Mouse (Mus musculus): Measurements from ENCODE around the gene Fkbpl.

The Fkbpl gene

DNA sequence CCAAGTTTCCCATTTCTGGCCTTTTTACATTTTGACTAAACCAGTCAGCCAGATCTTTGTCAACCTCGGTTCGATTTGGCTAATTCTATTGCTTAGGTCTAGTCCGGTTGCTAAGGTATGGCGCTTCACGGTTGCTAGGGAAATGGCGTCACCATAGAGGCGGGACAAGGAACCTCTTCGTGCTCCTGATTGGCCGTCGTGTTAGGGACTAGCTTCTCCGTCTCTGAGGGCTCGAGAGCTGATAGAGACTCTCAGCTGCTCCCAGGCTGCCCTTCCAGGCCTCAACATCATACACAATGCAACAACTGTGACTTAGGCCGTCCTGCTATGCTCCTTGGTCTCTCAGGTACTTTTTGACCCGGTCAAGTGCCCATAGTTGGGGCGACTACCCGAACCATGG lies at the start of gene Fkbpl:
Gene Fkbpl (plus strand): TSS at position 157 of the 400 bp plus-strand sequence.
- DNase-seq (ENCODE audit: low read depth in 1 of 2, low spot score in 2 of 2), result peak; percentile 90 to 94

DNA sequence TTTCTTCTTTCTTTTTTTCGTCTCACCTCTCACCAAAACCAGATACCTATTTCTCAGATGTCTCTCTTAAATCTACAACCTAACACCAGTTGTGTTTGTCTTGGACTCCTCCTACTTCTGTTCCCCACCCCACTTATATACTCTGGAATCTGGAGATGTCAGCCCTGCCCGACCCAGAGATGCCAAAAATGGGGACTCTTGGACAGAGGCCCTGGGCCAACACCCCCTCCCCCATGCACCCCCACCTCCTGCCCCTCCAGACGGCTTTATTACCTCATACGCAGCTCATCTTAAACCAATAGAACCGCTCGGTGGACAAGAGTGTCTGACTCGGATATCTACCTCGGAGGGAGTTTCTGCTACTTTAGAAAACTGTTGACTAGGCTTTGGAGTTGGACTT lies 48.5 kb upstream of the Fkbpl start:
- DNase-seq (ENCODE audit: low read depth in 1 of 2, low spot score in 2 of 2), result no peak

DNA sequence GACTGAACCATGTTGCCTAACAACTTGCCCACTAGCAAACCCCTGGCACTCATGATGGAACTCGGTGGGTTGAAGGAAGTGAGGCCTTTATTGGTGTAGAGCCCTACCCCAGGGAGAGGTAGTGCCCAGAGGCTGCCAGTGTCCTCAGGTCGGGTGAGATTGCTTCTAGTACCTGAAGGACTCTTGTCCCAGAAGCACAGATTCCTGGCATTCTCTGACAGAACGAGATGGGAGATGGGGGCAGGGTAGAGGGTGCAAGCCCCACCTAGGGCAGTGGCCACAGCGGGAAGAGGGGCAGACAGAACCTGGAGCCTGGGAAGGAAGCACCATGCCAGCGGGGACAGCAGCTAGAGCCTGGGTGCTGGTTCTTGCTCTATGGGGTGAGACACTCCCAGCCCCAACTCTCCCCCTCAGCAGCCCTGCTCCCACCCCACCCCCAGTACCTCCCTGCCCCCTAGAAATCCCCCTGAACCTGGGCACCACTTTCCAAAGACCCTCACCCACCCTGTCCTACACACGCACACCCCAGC lies 46.9 kb upstream of the Fkbpl start, which contains the start of gene Ager:
Gene Ager (plus strand): TSS at position 297 of the 530 bp plus-strand sequence.
- no peak for DNase-seq (ENCODE audit: low read depth in 1 of 2, low spot score in 2 of 2)

- no peak for DNase-seq (ENCODE audit: low read depth in 1 of 2, low spot score in 2 of 2)
Measured at GRCm38 (mm10) chr17:34599891-34600290, 44.7 kb upstream of the Fkbpl start.

DNA sequence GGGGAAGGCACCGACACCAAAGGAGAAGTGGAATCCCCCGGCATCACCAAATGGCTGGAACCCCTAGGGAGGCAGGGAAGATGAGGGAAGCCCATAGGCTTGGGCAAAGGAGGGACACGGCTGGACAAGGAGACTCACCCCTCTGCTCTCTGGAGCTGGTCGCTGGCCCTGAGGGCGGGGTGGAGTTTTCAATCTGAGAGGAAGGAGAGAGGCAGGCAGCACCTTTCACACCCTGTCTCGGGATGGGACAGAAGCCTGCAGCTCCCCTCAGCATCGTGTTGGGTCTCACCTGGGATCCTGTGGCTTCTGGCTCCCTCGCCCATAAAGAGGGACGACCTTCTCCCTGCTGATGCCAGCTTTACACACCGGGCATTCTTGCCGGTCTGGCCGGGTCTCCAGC lies 42.8 kb upstream of the Fkbpl start:
- no peak for DNase-seq (ENCODE audit: low read depth in 1 of 2, low spot score in 2 of 2)

GRCm38 (mm10) chr17:34603375-34604060 lies 41.0 kb upstream of the Fkbpl start, which contains the start of gene Rnf5:
TSS of gene Rnf5 (minus strand) at chr17:34603690.
- peak; percentile 92 to 96 for DNase-seq (ENCODE audit: low read depth in 1 of 2, low spot score in 2 of 2)

- DNase-seq (ENCODE audit: low read depth in 1 of 2, low spot score in 2 of 2), result peak; percentile 93 to 95
Measured at GRCm38 (mm10) chr17:34604061-34604508, 40.5 kb upstream of the Fkbpl start, which contains the start of gene Agpat1. TSS of gene Agpat1 (plus strand) at chr17:34604262.

- no peak for DNase-seq (ENCODE audit: low read depth in 1 of 2, low spot score in 2 of 2)
Measured at GRCm38 (mm10) chr17:34604511-34605237, 39.9 kb upstream of the Fkbpl start.

DNA sequence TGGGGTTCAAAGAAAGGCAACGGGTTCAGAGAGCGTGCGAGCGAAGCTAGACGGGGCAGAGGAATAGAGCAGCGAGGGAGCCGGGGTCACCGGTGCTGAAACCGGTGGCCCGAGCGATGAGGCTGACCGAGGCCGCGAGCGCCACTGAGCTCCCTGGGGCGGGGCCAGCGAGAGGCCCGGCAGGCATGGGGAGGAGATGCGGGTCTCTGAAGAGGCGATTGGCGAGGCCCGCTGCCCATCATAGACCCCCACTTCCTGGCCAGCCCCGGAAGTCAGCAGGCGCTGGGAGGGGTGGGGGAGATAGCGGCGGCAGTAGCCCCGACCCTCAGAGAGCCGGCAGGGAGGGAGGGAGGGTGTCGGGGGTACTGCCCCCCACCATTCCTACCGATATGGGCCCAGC lies 39.0 kb upstream of the Fkbpl start:
- DNase-seq (ENCODE audit: low read depth in 1 of 2, low spot score in 2 of 2), result peak; percentile 68 to 79

GRCm38 (mm10) chr17:34606186-34607039 lies 38.2 kb upstream of the Fkbpl start:
- no peak for DNase-seq (ENCODE audit: low read depth in 1 of 2, low spot score in 2 of 2)

GRCm38 (mm10) chr17:34607997-34608396 lies 36.6 kb upstream of the Fkbpl start:
- no peak for DNase-seq (ENCODE audit: low read depth in 1 of 2, low spot score in 2 of 2)

DNA sequence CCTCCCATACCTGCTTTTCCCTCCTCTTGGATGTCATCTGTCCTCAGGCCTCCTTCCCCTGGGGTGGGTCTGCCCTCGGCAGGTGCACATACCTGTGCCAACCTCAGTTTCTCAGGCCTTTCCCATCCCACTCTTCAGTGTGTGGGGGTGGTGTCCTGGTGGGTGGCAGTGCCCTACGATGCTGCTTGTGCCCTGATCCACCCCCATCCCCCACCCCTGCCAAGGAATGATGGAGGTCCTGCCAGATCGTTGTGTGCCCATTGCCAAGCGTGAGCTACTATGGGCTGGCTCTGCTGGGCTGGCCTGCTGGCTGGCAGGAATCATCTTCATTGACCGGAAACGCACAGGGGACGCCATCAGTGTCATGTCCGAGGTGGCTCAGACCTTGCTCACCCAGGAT lies 33.5 kb upstream of the Fkbpl start:
- DNase-seq (ENCODE audit: low read depth in 1 of 2, low spot score in 2 of 2), result no peak

- no peak for DNase-seq (ENCODE audit: low read depth in 1 of 2, low spot score in 2 of 2)
Measured at GRCm38 (mm10) chr17:34613054-34613645, 31.4 kb upstream of the Fkbpl start.

DNA sequence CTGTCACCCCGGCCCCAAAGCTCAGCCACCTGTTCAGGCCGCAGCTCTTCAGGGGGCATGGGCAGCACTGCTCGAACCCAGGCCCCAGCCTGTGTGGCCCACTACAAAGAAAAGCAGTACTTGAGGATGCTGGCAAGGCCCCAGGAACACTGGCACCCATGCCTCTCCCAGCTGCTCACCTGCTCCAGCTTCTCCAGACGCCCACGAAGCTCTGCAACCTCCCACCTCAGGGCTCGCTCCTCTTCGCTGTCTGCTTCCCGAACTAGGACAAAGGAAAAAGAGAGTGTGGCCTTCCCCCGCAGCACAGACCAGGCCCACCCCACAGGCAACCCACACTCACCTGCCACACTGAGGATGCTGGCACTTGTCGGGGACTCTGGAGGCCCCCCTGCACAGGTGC lies 30.7 kb upstream of the Fkbpl start:
- no peak for DNase-seq (ENCODE audit: low read depth in 1 of 2, low spot score in 2 of 2)

DNA sequence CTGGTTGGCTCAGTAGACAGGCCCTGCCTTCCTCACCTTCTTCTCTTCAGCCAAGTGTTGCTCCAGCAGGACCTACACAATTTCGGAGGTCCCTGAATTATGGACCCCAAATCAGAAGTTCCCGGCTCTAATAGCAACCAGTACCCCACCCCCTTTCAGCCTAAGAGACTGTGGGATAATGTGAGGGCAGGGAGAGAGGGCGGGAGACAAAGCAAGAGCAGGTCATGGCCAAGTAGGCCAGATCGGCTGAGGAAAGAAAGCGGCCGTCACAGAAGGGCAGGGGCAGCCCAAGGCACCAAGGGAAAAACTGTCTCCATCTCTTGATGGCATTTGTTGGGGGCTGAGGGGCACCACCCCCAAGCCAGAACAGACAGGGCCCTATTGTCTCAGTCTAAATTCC lies 28.7 kb upstream of the Fkbpl start, which contains the start of gene Egfl8:
Gene Egfl8 (minus strand): TSS at position 101 of the 400 bp plus-strand sequence.
- DNase-seq (ENCODE audit: low read depth in 1 of 2, low spot score in 2 of 2), result no peak

DNA sequence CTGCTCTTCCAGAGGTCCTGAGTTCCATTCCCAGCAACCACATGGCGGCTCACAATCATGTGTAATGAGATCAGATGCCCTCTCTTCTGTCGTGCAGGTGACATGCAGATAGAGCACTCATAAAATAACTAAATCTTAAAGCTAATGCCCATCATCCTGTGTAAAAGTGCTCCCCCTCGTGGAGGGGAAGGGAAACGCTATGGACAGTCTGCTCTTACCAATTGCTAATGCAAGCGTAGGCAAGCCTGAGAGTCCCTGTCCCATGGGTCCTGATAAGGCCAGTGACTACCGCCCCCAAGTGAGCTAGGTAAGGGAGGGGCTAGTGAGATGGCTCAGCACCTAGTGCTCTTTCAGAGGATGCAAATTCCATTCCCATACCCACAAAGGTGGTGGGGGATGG lies 25.6 kb upstream of the Fkbpl start:
- DNase-seq (ENCODE audit: low read depth in 1 of 2, low spot score in 2 of 2), result peak; percentile 53 to 63

DNA sequence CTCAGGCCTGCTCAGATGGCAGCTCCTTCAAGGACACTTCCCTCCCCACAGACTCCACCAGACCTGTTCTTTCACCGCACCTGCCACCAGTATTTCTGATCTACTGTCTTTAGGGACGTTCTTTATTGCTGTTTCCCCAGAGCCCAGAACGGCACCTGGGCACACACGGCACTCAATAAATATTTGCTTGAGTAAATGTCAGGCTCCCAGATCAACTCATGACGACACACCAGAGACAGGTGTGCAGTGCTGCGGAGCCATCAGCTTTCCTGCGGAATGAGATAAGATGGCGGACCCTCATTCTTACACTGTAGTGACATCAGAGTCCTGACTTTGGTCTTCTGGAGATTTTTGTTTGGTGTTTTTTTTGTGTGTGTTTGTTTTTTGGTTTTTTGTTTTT lies 23.6 kb upstream of the Fkbpl start:
- no peak for DNase-seq (ENCODE audit: low read depth in 1 of 2, low spot score in 2 of 2)

GRCm38 (mm10) chr17:34623161-34623560 lies 21.4 kb upstream of the Fkbpl start:
- no peak for DNase-seq (ENCODE audit: low read depth in 1 of 2, low spot score in 2 of 2)

DNA sequence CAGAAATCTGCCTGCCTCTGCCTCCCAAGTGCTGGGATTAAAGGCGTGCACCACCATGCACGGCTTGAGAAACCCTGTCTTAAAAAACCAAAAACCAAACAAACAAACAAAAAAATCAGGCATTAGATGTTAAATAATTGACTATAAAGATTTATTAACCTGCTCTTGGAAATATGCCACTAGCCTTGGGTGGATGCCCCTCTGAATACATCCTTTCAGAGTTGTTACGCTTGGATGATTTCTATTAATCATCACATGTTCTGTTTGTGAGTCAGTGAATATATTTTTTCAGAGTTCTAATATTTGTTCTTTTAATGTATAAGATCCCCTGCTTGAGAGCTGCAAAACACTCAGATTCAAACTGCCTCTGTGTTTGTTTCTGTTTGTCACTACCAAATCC lies 19.6 kb upstream of the Fkbpl start:
- no peak for DNase-seq (ENCODE audit: low read depth in 1 of 2, low spot score in 2 of 2)

- DNase-seq (ENCODE audit: low read depth in 1 of 2, low spot score in 2 of 2), result no peak
Measured at GRCm38 (mm10) chr17:34626062-34626772, 18.3 kb upstream of the Fkbpl start.
